Mouse (Mus musculus) heart, embryonic 10.5 days (tissue): Measurements from ENCODE around the gene Prss29. TPM values are rescaled to one million over a fixed set of nuclear protein-coding genes. Genes with fewer than 3 reads are reported as not detected.

Experiments used
- DNase-seq: peaks from one replicate; pipeline ENCODE4 v3.0.0-alpha.2; 2017; ENCODE audit warnings: low spot score
- H3K27ac ChIP-seq: fragments of 300-500 bp; sonication (generic); 2 replicates; pipeline ENCODE4 v1.5.1; 2016; ENCODE audit warnings: mild to moderate bottlenecking
- H3K27me3 ChIP-seq: fragments of 300-500 bp; sonication (generic); 2 replicates; pipeline ENCODE4 v1.6.1; 2016; ENCODE audit warnings: mild to moderate bottlenecking; ENCODE audit not compliant: poor library complexity, insufficient read depth, severe bottlenecking
- H3K36me3 ChIP-seq: fragments of 300-500 bp; sonication (generic); 2 replicates; pipeline ENCODE4 v1.6.1; 2016; ENCODE audit warnings: mild to moderate bottlenecking, moderate library complexity
- H3K4me1 ChIP-seq: fragments of 300-500 bp; sonication (generic); 2 replicates; pipeline ENCODE4 v1.6.1; 2016; ENCODE audit warnings: mild to moderate bottlenecking
- H3K4me3 ChIP-seq: fragments of 300-500 bp; sonication (generic); 2 replicates; pipeline ENCODE4 v1.5.1; 2016; ENCODE audit warnings: mild to moderate bottlenecking, moderate library complexity
- H3K9me3 ChIP-seq: fragments of 300-500 bp; sonication (generic); 2 replicates; pipeline ENCODE4 v1.6.1; 2016; ENCODE audit warnings: mild to moderate bottlenecking, moderate library complexity
- WGBS: fragments of 180-500 bp; shearing (Covaris S2); methylation state at CpG from one replicate; pipeline ENCODE4 v1.1.7; 2016; 5-methylcytosine and 5-hydroxymethylcytosine counted together
- polyA plus RNA-seq: library from polyadenylated mRNA; unstranded; fragments of >200 nt; fragmentation: Nextera tagmentation; extraction: Ambion mirVana; gene quantifications from 2 replicates; pipeline ENCODE4 v1.2.1, GENCODE M21; 2016

Gene Prss29
- not detected in 2 replicates for polyA plus RNA-seq

DNA sequence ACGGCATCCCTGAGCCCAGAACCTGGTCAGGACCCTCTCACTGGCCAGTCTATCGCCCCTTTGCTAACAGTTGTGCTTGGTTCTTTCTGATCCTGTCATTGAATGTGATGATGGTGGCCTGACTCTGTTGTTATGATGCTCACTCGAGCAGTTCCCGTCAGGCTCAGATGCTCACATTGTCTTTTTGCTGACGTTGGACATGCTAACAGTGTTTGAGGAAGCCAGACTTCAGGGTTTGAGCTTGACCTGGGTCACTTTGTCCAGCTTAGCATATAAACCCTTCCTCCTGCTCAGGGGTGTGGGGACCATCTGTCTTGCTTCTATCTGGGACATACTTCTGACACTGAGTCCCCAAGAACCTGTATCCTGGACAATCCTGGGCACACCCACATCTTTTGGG is at the start of gene Prss29:
Gene Prss29 (plus strand): TSS at position 301 of the 400 bp plus-strand sequence.
- Histone ChIP-seq H3K4me1 (no peaks in the 10 kb centered on the region; the same call in 1 of the 2 replicates), H3K9me3 (no peaks in the 10 kb centered on the region), H3K27ac (no peak within 1 kb of the TSS), H3K36me3 (no peaks in the 10 kb centered on the region), H3K27me3 (peaks cover 31% of the 10 kb centered on the region), H3K4me3 (no peak within 1 kb of the TSS)
- DNase-seq: no peak
- WGBS: 73% methylated on average over 5 of the region's 5 CpGs

DNA sequence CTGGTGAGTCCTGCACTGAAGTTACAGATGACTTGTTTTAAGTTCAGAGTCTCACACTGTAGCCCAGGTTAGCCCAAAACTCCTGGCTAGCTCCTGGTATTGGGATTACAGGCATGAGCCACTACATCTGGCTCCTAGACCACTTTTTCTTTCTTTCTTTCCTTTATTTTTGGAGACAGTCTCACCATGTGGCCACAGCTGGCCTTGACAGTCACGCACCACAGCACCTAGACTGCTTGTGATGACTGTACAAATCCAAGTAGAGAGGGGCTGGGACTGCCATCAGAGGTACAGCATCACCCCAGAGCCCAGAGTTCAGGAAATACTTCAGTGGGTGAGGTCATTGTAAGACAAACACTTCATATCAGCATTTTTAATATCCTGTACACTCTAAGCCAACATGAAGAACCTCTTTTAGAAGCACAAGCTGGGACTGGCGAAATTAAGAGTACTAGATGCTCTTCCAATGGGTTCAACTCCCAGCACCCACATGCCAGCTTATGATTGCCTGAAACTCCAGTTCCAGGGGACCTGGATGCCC is 47.6 kb upstream of the Prss29 start:
- 72% methylated on average over 2 of the region's 2 CpGs for WGBS
- H3K9me3 ChIP-seq: no peaks in the 10 kb centered on the region
- H3K27me3 ChIP-seq: no peaks in the 10 kb centered on the region
- H3K36me3 ChIP-seq: peaks cover 45% of the 10 kb centered on the region
- H3K4me3 ChIP-seq: peak overlapping the region; percentile 98
- no peak overlapping the region for H3K27ac ChIP-seq
- H3K4me1 ChIP-seq: peaks cover 31% of the 10 kb centered on the region
- no peak for DNase-seq

DNA sequence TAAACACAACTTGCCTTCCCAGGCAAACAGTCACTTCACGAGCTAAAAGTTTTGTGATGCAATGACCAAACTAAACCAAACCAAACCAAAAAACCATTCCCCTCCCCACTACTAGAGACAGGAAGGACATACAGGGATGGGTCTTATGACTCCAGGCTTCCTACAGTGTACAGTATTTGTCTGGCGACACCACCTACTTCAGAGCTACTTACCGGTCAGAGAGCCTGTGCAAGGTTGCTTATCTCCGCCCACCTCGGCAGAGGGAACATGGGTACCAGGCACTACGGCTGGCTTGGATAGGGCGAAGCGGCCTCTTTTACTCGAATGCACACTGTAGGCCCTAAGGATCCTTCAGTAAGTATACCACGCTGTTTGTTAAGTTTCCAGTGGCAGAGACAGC is 46.1 kb upstream of the Prss29 start:
- H3K4me1 ChIP-seq: peaks cover 31% of the 10 kb centered on the region
- no peaks in the 10 kb centered on the region for H3K9me3 ChIP-seq
- H3K4me3 ChIP-seq: peak overlapping the region; percentile 98
- no peaks in the 10 kb centered on the region for H3K27me3 ChIP-seq
- no peak for DNase-seq
- WGBS: under 1% methylated on average over 10 of the region's 10 CpGs
- peaks cover 30% of the 10 kb centered on the region for H3K36me3 ChIP-seq
- H3K27ac ChIP-seq: peak overlapping the region; percentile 100

GRCm38 (mm10) chr17:25272951-25273705 is 45.3 kb upstream of the Prss29 start:
- H3K9me3 ChIP-seq: no peaks in the 10 kb centered on the region
- no peaks in the 10 kb centered on the region for H3K27me3 ChIP-seq
- peaks cover 31% of the 10 kb centered on the region for H3K4me1 ChIP-seq
- H3K36me3 ChIP-seq: peaks cover 22% of the 10 kb centered on the region
- DNase-seq: peak; percentile 94
- peak overlapping the region; percentile 98 for H3K4me3 ChIP-seq
- 0% methylated on average over 90 of the region's 92 CpGs for WGBS
- H3K27ac ChIP-seq: peak overlapping the region; percentile 100

DNA sequence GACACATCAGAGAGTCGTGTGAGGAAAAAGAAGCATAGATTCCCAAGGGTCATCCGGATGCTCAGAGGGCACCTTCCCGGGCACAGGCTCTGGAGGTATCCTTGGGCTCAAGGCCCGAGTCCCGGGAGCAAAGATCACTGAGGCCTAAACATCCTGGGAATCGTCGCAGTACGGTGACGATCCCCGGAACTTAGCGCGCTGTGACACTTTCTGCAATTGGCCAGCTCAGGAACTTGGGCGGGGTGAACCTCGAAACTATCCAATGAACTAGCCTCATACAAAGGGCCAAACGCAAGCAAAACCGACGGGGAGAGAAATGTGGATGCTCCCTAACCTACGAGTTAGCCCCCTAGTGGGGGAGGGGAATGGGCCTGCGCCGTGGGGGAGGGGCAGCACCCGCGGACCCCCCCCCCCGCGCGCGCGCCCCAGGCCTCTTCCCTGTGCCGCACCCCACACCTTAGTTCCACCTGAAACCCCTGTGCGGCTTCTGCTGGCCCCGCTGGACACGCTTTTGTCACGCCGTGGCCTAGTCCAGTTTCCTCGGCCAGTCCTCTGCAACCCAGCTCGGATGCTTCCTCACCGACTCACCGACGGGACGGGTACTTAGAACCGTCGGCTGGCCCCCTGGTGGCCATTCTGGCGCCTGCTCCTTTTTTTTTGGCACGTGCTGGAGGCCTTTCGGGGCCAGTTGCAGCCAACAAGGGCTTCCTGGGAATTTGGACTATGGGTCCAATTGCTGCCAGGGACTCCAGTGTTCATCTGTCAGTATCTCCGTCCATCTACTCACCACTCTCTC is 44.5 kb upstream of the Prss29 start:
- Histone ChIP-seq H3K36me3 (peaks cover 15% of the 10 kb centered on the region), H3K4me3 (peak overlapping the region; percentile 98), H3K27ac (peak overlapping the region; percentile 100), H3K4me1 (peaks cover 31% of the 10 kb centered on the region), H3K9me3 (no peaks in the 10 kb centered on the region), H3K27me3 (no peaks in the 10 kb centered on the region)
- DNase-seq: peak; percentile 96
- WGBS: under 1% methylated on average over 40 of the region's 45 CpGs

DNA sequence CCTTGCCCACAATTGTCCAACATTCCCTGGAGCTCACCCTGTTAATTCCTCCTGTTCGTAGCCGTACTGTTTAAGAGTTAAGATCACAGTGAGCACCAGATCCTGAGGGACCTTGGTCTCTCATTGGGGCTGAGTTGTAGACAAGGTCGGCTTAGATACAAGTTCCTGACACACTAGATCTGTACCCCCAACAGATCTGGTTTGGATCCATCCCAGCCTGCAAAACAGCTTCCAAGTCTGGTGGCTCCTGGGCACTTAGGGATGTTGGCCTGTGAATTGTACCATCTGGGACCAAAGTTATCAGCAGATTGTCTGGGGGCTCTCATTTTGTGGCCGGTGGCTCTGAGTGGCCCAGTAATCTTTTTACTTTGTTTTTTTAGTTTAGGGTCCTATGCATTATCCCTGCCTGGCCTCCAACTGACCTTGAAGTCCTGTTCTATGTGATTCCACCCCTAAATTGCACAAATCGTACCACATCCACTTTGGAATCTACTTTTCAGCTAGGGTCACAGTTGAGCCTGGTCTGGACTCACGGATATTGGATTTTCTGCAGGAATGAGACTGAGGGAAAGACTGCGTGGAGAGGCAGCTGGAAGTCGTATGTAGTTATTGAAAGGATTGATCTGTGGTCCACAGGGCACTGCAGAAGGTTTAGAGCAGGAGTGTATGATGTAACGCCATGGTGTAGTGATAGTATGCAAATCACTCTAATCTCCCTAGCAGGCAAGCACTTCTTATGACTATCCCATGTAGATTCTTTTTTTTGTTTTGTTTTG is 43.7 kb upstream of the Prss29 start, which contains the start of gene Ube2i:
Gene Ube2i (minus strand): TSS at position 52 of the 776 bp plus-strand sequence.
- Histone ChIP-seq H3K36me3 (peaks cover 6% of the 10 kb centered on the region; the same call in 1 of the 2 replicates), H3K27ac (peak within 1 kb of the TSS; percentile 100), H3K9me3 (no peaks in the 10 kb centered on the region), H3K27me3 (no peaks in the 10 kb centered on the region), H3K4me1 (peaks cover 28% of the 10 kb centered on the region), H3K4me3 (peak within 1 kb of the TSS; percentile 98)
- DNase-seq: no peak
- 83% methylated on average over 9 of the region's 9 CpGs for WGBS

DNA sequence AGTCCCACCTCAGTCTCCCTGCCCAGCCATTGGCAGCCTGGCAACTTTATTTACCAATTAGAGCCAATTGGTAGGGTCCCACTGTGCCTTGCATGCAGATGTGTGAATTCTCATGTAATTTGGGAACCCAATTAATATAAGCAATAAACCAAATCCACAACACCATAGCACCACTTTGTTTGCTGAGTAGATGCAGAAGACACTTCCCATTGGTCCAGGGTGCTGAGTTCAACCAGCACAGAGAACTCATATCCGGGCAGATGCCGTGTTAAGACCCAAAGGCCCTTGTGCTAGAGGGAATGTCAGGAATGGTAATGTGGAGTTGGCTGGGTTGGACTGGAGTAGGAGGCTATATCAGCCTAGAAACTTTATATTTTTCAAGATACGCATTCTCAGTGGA is 42.6 kb upstream of the Prss29 start:
- WGBS: 88% methylated on average over 3 of the region's 3 CpGs
- Histone ChIP-seq H3K36me3 (peaks cover 2% of the 10 kb centered on the region; the same call in 1 of the 2 replicates), H3K4me3 (no peak overlapping the region), H3K27ac (no peak overlapping the region), H3K9me3 (no peaks in the 10 kb centered on the region), H3K27me3 (no peaks in the 10 kb centered on the region), H3K4me1 (peaks cover 22% of the 10 kb centered on the region)
- no peak for DNase-seq

DNA sequence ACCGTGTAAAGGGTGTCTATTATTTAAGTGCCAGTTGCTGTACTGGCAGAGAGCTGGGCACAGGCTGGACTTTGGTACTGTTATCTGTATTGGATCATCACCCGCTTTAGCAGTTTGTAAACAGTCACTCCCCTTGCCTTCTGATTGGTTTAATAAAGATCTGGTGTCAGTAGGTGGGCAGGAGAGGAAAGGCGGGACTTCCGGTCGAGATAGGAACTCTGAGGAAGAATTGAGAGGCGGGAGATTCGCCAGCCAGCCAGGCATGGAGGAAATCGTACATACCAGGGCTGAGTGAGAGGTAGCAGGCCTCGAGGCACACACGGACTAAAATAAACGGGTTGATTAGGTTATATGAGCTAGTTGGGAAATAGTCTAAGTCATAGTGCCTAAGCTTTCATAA is 36.3 kb upstream of the Prss29 start:
- Histone ChIP-seq H3K36me3 (no peaks in the 10 kb centered on the region), H3K4me1 (no peaks in the 10 kb centered on the region), H3K27ac (no peak overlapping the region), H3K27me3 (no peaks in the 10 kb centered on the region), H3K4me3 (peak overlapping the region; percentile 18; the same call in 1 of the 2 replicates), H3K9me3 (no peaks in the 10 kb centered on the region)
- WGBS: 32% methylated on average over 11 of the region's 11 CpGs
- DNase-seq: peak; percentile 82

- no peaks in the 10 kb centered on the region for H3K4me1 ChIP-seq
- 29% methylated on average over 3 of the region's 3 CpGs for WGBS
- no peaks in the 10 kb centered on the region for H3K27me3 ChIP-seq
- no peak for DNase-seq
- H3K9me3 ChIP-seq: no peaks in the 10 kb centered on the region
- H3K36me3 ChIP-seq: no peaks in the 10 kb centered on the region
- H3K27ac ChIP-seq: no peak overlapping the region
- H3K4me3 ChIP-seq: no peak overlapping the region
These were observed 33.4 kb upstream of the Prss29 start for GRCm38 (mm10) chr17:25285033-25285432.

- Histone ChIP-seq H3K27ac (no peak overlapping the region), H3K36me3 (no peaks in the 10 kb centered on the region), H3K27me3 (0 out of 2 replicates have a peak, but pooled peaks cover 6% of the 10 kb centered on the region), H3K4me3 (no peak overlapping the region), H3K4me1 (peaks cover 5% of the 10 kb centered on the region; the same call in 1 of the 2 replicates), H3K9me3 (no peaks in the 10 kb centered on the region)
- WGBS: 27% methylated on average over 4 of the region's 4 CpGs
- DNase-seq: no peak
These were observed 29.6 kb upstream of the Prss29 start for GRCm38 (mm10) chr17:25288842-25289241.

- H3K36me3 ChIP-seq: no peaks in the 10 kb centered on the region
- 0 out of 2 replicates have a peak, but pooled peaks cover 10% of the 10 kb centered on the region for H3K27me3 ChIP-seq
- H3K27ac ChIP-seq: no peak overlapping the region
- WGBS: 37% methylated on average over 4 of the region's 4 CpGs
- DNase-seq: no peak
- no peaks in the 10 kb centered on the region for H3K9me3 ChIP-seq
- peaks cover 5% of the 10 kb centered on the region; the same call in 1 of the 2 replicates for H3K4me1 ChIP-seq
- no peak overlapping the region for H3K4me3 ChIP-seq
These were observed 28.0 kb upstream of the Prss29 start for GRCm38 (mm10) chr17:25290411-25290810.

DNA sequence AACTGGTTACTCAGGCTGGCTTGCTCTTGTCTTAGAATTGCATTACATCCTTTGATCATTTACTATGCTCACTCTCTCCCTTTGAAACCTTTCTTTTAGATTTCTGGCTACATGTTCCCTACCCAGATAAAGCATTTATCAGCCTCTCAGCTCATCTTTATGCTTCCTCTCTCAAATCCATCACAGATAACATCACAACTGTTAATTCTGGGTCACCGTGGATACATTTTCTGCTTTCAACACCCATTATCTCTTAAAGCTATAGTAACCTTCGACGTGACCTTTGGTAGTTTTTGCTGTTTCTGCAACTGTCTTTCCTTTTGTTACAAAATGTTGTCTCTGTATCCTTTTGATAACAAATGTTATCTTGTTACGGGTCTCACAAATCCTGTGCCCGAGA is 25.0 kb upstream of the Prss29 start:
- 40% methylated on average over 5 of the region's 5 CpGs for WGBS
- Histone ChIP-seq H3K4me1 (peaks cover 5% of the 10 kb centered on the region; the same call in 1 of the 2 replicates), H3K4me3 (no peak overlapping the region), H3K9me3 (no peaks in the 10 kb centered on the region), H3K27ac (no peak overlapping the region), H3K27me3 (peaks cover 26% of the 10 kb centered on the region), H3K36me3 (no peaks in the 10 kb centered on the region)
- DNase-seq: no peak
